Mouse (Mus musculus): Measurements from ENCODE around the gene Smim5. TPM values are rescaled to one million over a fixed set of nuclear protein-coding genes. Genes with fewer than 3 reads are reported as not detected.
A peak's percentile ranks its signal among the peaks of the same experiment; 100 is the strongest.
"Not testable (repeated sequence)": the region's sequence is repeated elsewhere in the genome, so short reads cannot be mapped to it uniquely, and the experiment has no call there.

The Smim5 gene
- 5.7 and 8.0 TPM in 2 replicates for polyA plus RNA-seq (2012; rRNA removed)

DNA sequence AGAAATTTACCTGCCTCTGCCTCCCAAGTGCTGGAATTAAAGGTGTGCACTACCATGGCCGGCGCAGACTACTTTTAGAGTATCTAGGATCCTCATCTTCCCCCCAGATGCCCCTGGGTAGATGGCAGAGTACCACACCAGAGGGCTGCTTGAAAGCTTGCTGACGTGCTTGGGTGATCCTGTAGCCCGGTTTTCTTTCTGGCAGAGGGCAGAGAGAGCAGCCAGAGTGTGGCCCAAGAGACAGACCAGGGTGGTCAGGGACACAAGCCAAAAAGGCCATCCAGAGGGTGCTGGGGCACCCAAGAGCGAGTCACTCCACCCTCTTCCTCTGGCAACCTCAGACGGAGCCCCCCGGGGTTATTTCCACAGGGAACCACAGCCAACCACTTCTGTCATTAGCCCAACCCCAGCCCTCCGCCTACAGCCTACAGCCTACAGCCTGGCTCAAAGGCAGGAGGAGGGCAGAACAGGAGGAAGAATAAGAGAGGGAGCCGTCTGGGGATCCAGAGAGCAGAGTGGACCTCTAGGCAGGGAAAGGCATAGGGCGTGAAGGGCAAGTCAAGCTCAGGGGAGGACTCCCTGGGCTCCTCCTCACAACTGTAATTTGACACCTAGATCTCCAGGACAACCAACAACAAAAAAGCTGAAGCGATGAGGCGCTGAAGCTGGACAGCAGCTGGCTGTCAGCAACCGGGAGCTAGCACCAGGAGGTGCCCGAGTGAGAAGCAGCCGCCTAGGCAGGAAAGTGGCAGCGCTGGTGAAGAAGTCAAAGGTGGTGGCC is at the start of gene Smim5:
Gene Smim5, plus strand, starts transcription at position 481 of the 781 bp plus-strand sequence.
- no peak for DNase-seq (ENCODE audit: low read depth in 1 of 2, low spot score in 2 of 2)
- WGBS, result 26% methylated on average over 16 of the region's 16 CpGs
- H3K4me3 ChIP-seq (ENCODE audit: extremely low read depth, insufficient read depth, insufficient read length), result peak within 1 kb of the TSS; percentile 10
- H3K27ac ChIP-seq (ENCODE audit: insufficient read depth, low read length), result peak within 1 kb of the TSS; percentile 13
- TF ChIP-seq CTCF (IDR thresholded peaks at IDR 0.05; ENCODE audit: extremely low read depth, insufficient read depth, insufficient read length, insufficient replicate concordance) (no peak), POLR2A (IDR thresholded peaks at IDR 0.05; ENCODE audit: low read depth, low read length) (no peak)
- no peaks in the 10 kb centered on the region for H3K27me3 ChIP-seq (ENCODE audit: control insufficient read depth, insufficient read depth, low read length)
- peaks cover 29% of the 10 kb centered on the region; the same call in 1 of the 2 replicates for H3K4me1 ChIP-seq (ENCODE audit: control insufficient read depth, insufficient read depth, insufficient read length)
- H3K36me3 ChIP-seq (ENCODE audit: control insufficient read depth, insufficient read depth, low read length), result peaks cover 19% of the 10 kb centered on the region

DNA sequence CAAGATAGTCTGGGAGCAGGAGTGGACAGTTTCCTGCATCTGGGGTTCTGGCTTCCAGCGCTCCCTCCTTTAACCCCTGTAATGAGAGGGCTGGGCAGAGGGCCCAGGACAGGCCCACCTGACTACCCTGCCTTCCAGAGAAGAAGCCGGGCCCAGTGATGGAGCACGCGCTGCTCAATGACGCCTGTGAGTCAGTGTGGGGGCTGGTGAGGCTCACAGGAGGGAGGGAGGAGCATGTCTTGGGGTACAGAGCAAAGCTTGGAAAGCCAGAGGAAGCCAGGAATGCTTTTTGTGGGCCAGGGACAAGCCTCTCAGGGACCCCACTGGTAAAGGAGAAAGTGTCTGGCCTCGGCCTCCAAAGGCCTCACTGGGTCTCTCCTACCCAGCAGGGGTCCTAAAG is 45.1 kb upstream of the Smim5 start:
- no peak overlapping the region for H3K4me3 ChIP-seq (ENCODE audit: extremely low read depth, insufficient read depth, insufficient read length)
- peaks cover 38% of the 10 kb centered on the region for H3K36me3 ChIP-seq (ENCODE audit: control insufficient read depth, insufficient read depth, low read length)
- DNase-seq (ENCODE audit: low read depth in 1 of 2, low spot score in 2 of 2), result no peak
- H3K27ac ChIP-seq (ENCODE audit: insufficient read depth, low read length), result no peak overlapping the region
- WGBS, result 95% methylated on average over 6 of the region's 6 CpGs
- H3K27me3 ChIP-seq (ENCODE audit: control insufficient read depth, insufficient read depth, low read length), result peaks cover 18% of the 10 kb centered on the region
- TF ChIP-seq POLR2A (IDR thresholded peaks at IDR 0.05; ENCODE audit: low read depth, low read length) (no peak), CTCF (IDR thresholded peaks at IDR 0.05; ENCODE audit: extremely low read depth, insufficient read depth, insufficient read length, insufficient replicate concordance) (no peak)
- peaks cover 13% of the 10 kb centered on the region for H3K4me1 ChIP-seq (ENCODE audit: control insufficient read depth, insufficient read depth, insufficient read length)

DNA sequence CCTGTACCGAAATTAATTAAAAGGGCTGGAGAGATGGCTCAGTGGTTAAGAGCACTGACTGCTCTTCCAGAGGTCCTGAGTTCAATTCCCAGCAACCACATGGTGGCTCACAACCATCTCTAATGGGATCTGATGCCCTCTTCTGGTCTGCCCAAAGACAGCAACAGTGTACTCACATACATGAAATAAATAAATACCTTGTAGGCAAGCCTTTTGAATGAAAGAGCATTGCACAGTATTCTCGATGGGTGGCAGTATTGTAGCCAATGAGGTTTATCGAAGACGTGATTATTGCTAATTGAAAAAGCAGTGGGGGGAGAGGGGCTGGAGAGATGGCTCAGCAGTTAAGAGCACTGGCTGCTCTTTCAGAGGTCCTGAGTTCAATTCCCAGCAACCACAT is 42.6 kb upstream of the Smim5 start:
- Histone ChIP-seq H3K27me3 (ENCODE audit: control insufficient read depth, insufficient read depth, low read length) (peaks cover 20% of the 10 kb centered on the region), H3K36me3 (ENCODE audit: control insufficient read depth, insufficient read depth, low read length) (peaks cover 21% of the 10 kb centered on the region), H3K4me1 (ENCODE audit: control insufficient read depth, insufficient read depth, insufficient read length) (peaks cover 13% of the 10 kb centered on the region)
- not testable (repeated sequence) for H3K27ac ChIP-seq (ENCODE audit: insufficient read depth, low read length); DNase-seq (ENCODE audit: low read depth in 1 of 2, low spot score in 2 of 2); H3K4me3 ChIP-seq (ENCODE audit: extremely low read depth, insufficient read depth, insufficient read length)
- WGBS, result 91% methylated on average over 4 of the region's 4 CpGs

DNA sequence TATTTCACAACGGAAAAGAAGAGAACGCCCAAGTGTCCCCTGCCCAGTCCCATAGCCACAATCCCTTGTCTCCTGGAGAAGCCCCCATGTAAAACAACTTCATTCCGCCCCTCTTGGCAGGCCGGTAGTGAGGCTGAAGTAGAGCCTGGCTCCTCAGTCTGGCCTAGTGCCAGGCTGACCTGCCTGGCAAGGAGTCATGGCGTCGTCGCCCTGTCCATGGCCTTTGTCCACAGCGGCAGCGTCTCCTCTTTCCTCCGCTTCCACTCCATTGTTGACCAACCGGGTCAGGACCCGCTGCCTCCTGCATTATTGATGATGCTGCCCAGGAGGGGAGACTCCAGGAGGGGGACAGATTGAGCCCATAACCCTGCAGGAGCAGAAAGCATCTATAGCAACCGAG is 41.8 kb upstream of the Smim5 start:
- TF ChIP-seq POLR2A (IDR thresholded peaks at IDR 0.05; ENCODE audit: low read depth, low read length) (no peak), CTCF (IDR thresholded peaks at IDR 0.05; ENCODE audit: extremely low read depth, insufficient read depth, insufficient read length, insufficient replicate concordance) (no peak)
- Histone ChIP-seq H3K4me1 (ENCODE audit: control insufficient read depth, insufficient read depth, insufficient read length) (peaks cover 13% of the 10 kb centered on the region), H3K27me3 (ENCODE audit: control insufficient read depth, insufficient read depth, low read length) (peaks cover 20% of the 10 kb centered on the region), H3K4me3 (ENCODE audit: extremely low read depth, insufficient read depth, insufficient read length) (no peak overlapping the region), H3K36me3 (ENCODE audit: control insufficient read depth, insufficient read depth, low read length) (peaks cover 18% of the 10 kb centered on the region), H3K27ac (ENCODE audit: insufficient read depth, low read length) (no peak overlapping the region)
- no peak for DNase-seq (ENCODE audit: low read depth in 1 of 2, low spot score in 2 of 2)
- WGBS, result 85% methylated on average over 13 of the region's 13 CpGs

DNA sequence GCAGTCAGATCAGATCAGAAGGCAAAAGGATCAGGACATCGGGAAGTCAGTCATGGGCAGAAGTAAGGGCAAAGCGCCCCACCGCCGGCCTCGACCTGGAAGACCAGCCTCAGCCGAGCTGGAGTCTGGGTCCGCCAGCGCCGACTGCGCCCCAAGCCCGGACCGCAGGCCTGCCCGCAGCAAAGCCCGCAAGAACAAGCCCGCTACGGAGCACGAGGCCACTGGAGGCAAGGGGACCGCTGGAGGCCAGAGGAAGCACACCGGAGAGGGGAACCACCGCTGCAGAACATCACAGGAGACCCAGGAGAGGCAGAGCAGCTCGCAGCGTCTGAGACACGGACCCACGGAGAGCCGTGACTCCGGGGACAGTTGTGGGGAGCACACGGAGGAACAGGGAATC is 41.4 kb upstream of the Smim5 start, which contains the start of gene Myo15b:
Gene Myo15b, plus strand, starts transcription at position 53 of the 400 bp plus-strand sequence.
- WGBS, result 11% methylated on average over 27 of the region's 27 CpGs
- peak within 1 kb of the TSS; percentile 41; the same call in 1 of the 2 replicates for H3K4me3 ChIP-seq (ENCODE audit: extremely low read depth, insufficient read depth, insufficient read length)
- H3K27me3 ChIP-seq (ENCODE audit: control insufficient read depth, insufficient read depth, low read length), result peaks cover 20% of the 10 kb centered on the region

DNA sequence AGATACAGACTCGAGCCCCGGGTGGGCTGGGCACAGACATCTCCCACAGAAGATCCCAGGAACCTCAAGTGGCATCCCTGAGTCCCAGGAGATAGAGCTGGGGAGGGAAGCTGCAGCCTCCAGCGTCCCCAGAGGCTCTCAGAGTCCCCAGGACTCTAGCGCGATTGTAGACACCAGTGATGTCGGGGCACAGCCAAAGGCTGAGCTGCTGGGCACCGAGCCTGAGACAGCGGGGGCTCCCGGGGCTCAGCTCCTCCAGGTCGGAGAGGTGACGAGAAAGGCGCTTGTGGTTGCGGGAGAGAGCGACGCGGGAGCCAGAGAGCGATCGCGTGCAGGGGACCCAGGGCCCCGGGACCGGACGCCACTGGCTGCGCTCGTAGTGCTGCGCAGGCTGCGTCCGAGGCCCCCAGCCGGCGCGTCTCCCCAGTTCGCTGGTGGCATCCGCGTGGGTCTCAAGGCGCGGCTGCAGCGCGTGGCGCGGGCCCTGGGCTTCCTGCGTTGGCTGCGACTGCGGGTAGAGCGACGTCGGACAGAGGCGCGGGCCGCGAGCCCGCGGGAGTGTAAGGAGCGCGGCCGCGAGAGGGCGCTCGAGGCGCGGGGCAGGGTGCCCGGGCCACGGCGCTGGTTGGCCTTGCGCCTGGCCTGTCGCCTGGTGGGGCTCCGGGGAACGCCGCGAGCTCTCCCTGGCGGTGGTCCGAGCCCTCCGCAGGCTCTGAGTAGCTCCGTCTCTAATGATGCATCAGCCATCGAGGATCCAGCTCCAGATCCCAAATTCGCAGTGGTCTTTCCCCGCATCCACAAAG is 40.4 kb upstream of the Smim5 start:
- TF ChIP-seq POLR2A (IDR thresholded peaks at IDR 0.05; ENCODE audit: low read depth, low read length) (no peak), CTCF (IDR thresholded peaks at IDR 0.05; ENCODE audit: extremely low read depth, insufficient read depth, insufficient read length, insufficient replicate concordance) (peak; percentile 83)
- 2% methylated on average over 73 of the region's 75 CpGs for WGBS
- peak; percentile 71 to 83 for DNase-seq (ENCODE audit: low read depth in 1 of 2, low spot score in 2 of 2)
- Histone ChIP-seq H3K4me1 (ENCODE audit: control insufficient read depth, insufficient read depth, insufficient read length) (peaks cover 13% of the 10 kb centered on the region), H3K27me3 (ENCODE audit: control insufficient read depth, insufficient read depth, low read length) (peaks cover 20% of the 10 kb centered on the region), H3K36me3 (ENCODE audit: control insufficient read depth, insufficient read depth, low read length) (peaks cover 5% of the 10 kb centered on the region), H3K27ac (ENCODE audit: insufficient read depth, low read length) (no peak overlapping the region), H3K4me3 (ENCODE audit: extremely low read depth, insufficient read depth, insufficient read length) (peak overlapping the region; percentile 41; the same call in 1 of the 2 replicates)

More for the DNA sequence above, 41.4 kb upstream of the Smim5 start, which contains the start of gene Myo15b:
- H3K27ac ChIP-seq (ENCODE audit: insufficient read depth, low read length), result no peak within 1 kb of the TSS
- TF ChIP-seq CTCF (IDR thresholded peaks at IDR 0.05; ENCODE audit: extremely low read depth, insufficient read depth, insufficient read length, insufficient replicate concordance) (no peak), POLR2A (IDR thresholded peaks at IDR 0.05; ENCODE audit: low read depth, low read length) (no peak)
- peaks cover 13% of the 10 kb centered on the region for H3K4me1 ChIP-seq (ENCODE audit: control insufficient read depth, insufficient read depth, insufficient read length)
- H3K36me3 ChIP-seq (ENCODE audit: control insufficient read depth, insufficient read depth, low read length), result peaks cover 14% of the 10 kb centered on the region
- no peak for DNase-seq (ENCODE audit: low read depth in 1 of 2, low spot score in 2 of 2)

Data from spleen, adult 2 months (tissue).